Mouse (Mus musculus): ENCODE results near the gene Krt18. TPM values are rescaled to one million over a fixed set of nuclear protein-coding genes. Genes with fewer than 3 reads are reported as not detected.
A peak's percentile ranks its signal among the peaks of the same experiment; 100 is the strongest.

Krt18 gene
- total and polyA plus RNA-seq, 2 experiments from 2014 or later: 4.3 to 9.5 TPM

GRCm38 (mm10) chr15:102044745-102045144, 16.8 kb downstream of the Krt18 start:
- Histone ChIP-seq H3K4me2 (ENCODE audit: low read depth) (no peak overlapping the region), H3K36me3 (ENCODE audit: insufficient read depth) (no peaks in the 10 kb centered on the region), H3K9me3 (ENCODE audit: low read length) (no peaks in the 10 kb centered on the region), H3K27me3 (ENCODE audit: insufficient read depth, low read length) (no peaks in the 10 kb centered on the region), H3K9ac (no peak overlapping the region), H3K4me1 (ENCODE audit: insufficient read depth) (no peaks in the 10 kb centered on the region), H3K27ac (ENCODE audit: low read depth, low read length) (no peak overlapping the region), H3K4me3 (ENCODE audit: low read depth, low read length) (no peak overlapping the region)
- TF ChIP-seq CTCF (IDR thresholded peaks at IDR 0.05; ENCODE audit: low read depth): no peak
- ATAC-seq: no peak
- 83% methylated on average over 3 of the region's 3 CpGs for WGBS
- no peak for DNase-seq

GRCm38 (mm10) chr15:102045691-102046090, 17.7 kb downstream of the Krt18 start:
- 93% methylated on average over 10 of the region's 10 CpGs for WGBS
- H3K4me3 ChIP-seq (ENCODE audit: low read depth, low read length): no peak overlapping the region
- H3K27ac ChIP-seq (ENCODE audit: low read depth, low read length): no peak overlapping the region
- TF ChIP-seq CTCF (IDR thresholded peaks at IDR 0.05; ENCODE audit: low read depth): no peak
- no peak overlapping the region for H3K9ac ChIP-seq
- no peaks in the 10 kb centered on the region for H3K9me3 ChIP-seq (ENCODE audit: low read length)
- no peaks in the 10 kb centered on the region for H3K36me3 ChIP-seq (ENCODE audit: insufficient read depth)
- no peaks in the 10 kb centered on the region for H3K4me1 ChIP-seq (ENCODE audit: insufficient read depth)
- no peak for ATAC-seq
- no peaks in the 10 kb centered on the region for H3K27me3 ChIP-seq (ENCODE audit: insufficient read depth, low read length)
- DNase-seq: no peak
- no peak overlapping the region for H3K4me2 ChIP-seq (ENCODE audit: low read depth)

GRCm38 (mm10) chr15:102048006-102048405, 20.0 kb downstream of the Krt18 start:
- H3K9me3 ChIP-seq (ENCODE audit: low read length): no peaks in the 10 kb centered on the region
- no peaks in the 10 kb centered on the region for H3K36me3 ChIP-seq (ENCODE audit: insufficient read depth)
- no peak overlapping the region for H3K4me2 ChIP-seq (ENCODE audit: low read depth)
- 86% methylated on average over 6 of the region's 6 CpGs for WGBS
- H3K9ac ChIP-seq: no peak overlapping the region
- no peaks in the 10 kb centered on the region for H3K4me1 ChIP-seq (ENCODE audit: insufficient read depth)
- H3K27me3 ChIP-seq (ENCODE audit: insufficient read depth, low read length): no peaks in the 10 kb centered on the region
- no peak overlapping the region for H3K27ac ChIP-seq (ENCODE audit: low read depth, low read length)
- no peak for DNase-seq
- H3K4me3 ChIP-seq (ENCODE audit: low read depth, low read length): no peak overlapping the region
- no peak for TF ChIP-seq CTCF (IDR thresholded peaks at IDR 0.05; ENCODE audit: low read depth)
- no peak for ATAC-seq

- no peak overlapping the region for H3K9ac ChIP-seq
- DNase-seq: no peak
- H3K27ac ChIP-seq (ENCODE audit: low read depth, low read length): no peak overlapping the region
- no peak overlapping the region for H3K4me2 ChIP-seq (ENCODE audit: low read depth)
- H3K27me3 ChIP-seq (ENCODE audit: insufficient read depth, low read length): no peaks in the 10 kb centered on the region
- H3K36me3 ChIP-seq (ENCODE audit: insufficient read depth): no peaks in the 10 kb centered on the region
- no peaks in the 10 kb centered on the region for H3K9me3 ChIP-seq (ENCODE audit: low read length)
- ATAC-seq: no peak
- no peak for TF ChIP-seq CTCF (IDR thresholded peaks at IDR 0.05; ENCODE audit: low read depth)
- H3K4me1 ChIP-seq (ENCODE audit: insufficient read depth): no peaks in the 10 kb centered on the region
- no peak overlapping the region for H3K4me3 ChIP-seq (ENCODE audit: low read depth, low read length)
Observed at GRCm38 (mm10) chr15:102049871-102050270, 21.9 kb downstream of the Krt18 start.

GRCm38 (mm10) chr15:102051920-102052683, 24.1 kb downstream of the Krt18 start:
- peak overlapping the region; percentile 47 for H3K4me3 ChIP-seq (ENCODE audit: low read depth, low read length)
- peak; percentile 92 for ATAC-seq
- H3K9ac ChIP-seq: peak overlapping the region; percentile 46
- DNase-seq: peak; percentile 80
- H3K27ac ChIP-seq (ENCODE audit: low read depth, low read length): 0 out of 2 replicates have a peak overlapping the region, but pooled peaks have one; percentile 6
- H3K27me3 ChIP-seq (ENCODE audit: insufficient read depth, low read length): no peaks in the 10 kb centered on the region
- no peaks in the 10 kb centered on the region for H3K36me3 ChIP-seq (ENCODE audit: insufficient read depth)
- no peaks in the 10 kb centered on the region for H3K4me1 ChIP-seq (ENCODE audit: insufficient read depth)
- peak; percentile 41; the same call in 1 of the 2 replicates for TF ChIP-seq CTCF (IDR thresholded peaks at IDR 0.05; ENCODE audit: low read depth)
- peak overlapping the region; percentile 71 for H3K4me2 ChIP-seq (ENCODE audit: low read depth)
- under 1% methylated on average over 27 of the region's 33 CpGs for WGBS
- H3K9me3 ChIP-seq (ENCODE audit: low read length): no peaks in the 10 kb centered on the region

GRCm38 (mm10) chr15:102056495-102057174, 28.7 kb downstream of the Krt18 start:
- DNase-seq (no peak), ATAC-seq (no peak)
- WGBS: 90% methylated on average over 15 of the region's 15 CpGs
- Histone ChIP-seq H3K27ac (ENCODE audit: low read depth, low read length) (no peak overlapping the region), H3K4me3 (ENCODE audit: low read depth, low read length) (no peak overlapping the region), H3K9me3 (ENCODE audit: low read length) (no peaks in the 10 kb centered on the region), H3K36me3 (ENCODE audit: insufficient read depth) (no peaks in the 10 kb centered on the region), H3K4me1 (ENCODE audit: insufficient read depth) (no peaks in the 10 kb centered on the region), H3K27me3 (ENCODE audit: insufficient read depth, low read length) (no peaks in the 10 kb centered on the region), H3K9ac (no peak overlapping the region), H3K4me2 (ENCODE audit: low read depth) (no peak overlapping the region)
- TF ChIP-seq CTCF (IDR thresholded peaks at IDR 0.05; ENCODE audit: low read depth): no peak

GRCm38 (mm10) chr15:102065661-102066325, 37.8 kb downstream of the Krt18 start:
- Histone ChIP-seq H3K27me3 (ENCODE audit: insufficient read depth, low read length) (no peaks in the 10 kb centered on the region; the same call in 1 of the 2 replicates), H3K9ac (no peak overlapping the region), H3K27ac (ENCODE audit: low read depth, low read length) (no peak overlapping the region), H3K9me3 (ENCODE audit: low read length) (no peaks in the 10 kb centered on the region), H3K36me3 (ENCODE audit: insufficient read depth) (no peaks in the 10 kb centered on the region), H3K4me3 (ENCODE audit: low read depth, low read length) (no peak overlapping the region), H3K4me2 (ENCODE audit: low read depth) (no peak overlapping the region), H3K4me1 (ENCODE audit: insufficient read depth) (no peaks in the 10 kb centered on the region)
- peak; percentile 96 for ATAC-seq
- WGBS: 4% methylated on average over 20 of the region's 20 CpGs
- peak; percentile 100 for TF ChIP-seq CTCF (IDR thresholded peaks at IDR 0.05; ENCODE audit: low read depth)
- DNase-seq: peak; percentile 97

All from forebrain, postnatal 0 days (tissue).